Mouse (Mus musculus) ZHBTc4 (cell line): ENCODE measurements around the gene Fam161a.
A peak's percentile ranks its signal among the peaks of the same experiment; 100 is the strongest.

Experiments
- DNase-seq: peaks from one replicate; pipeline ENCODE4 v3.0.0-alpha.2; 2011; ENCODE audit warnings: low read depth, low spot score

Fam161a gene

GRCm38 (mm10) chr11:22990393-22991126 is 16.8 kb upstream of the Fam161a start, which contains the start of gene Cct4:
Cct4 (plus strand) TSS chr11:22990519.
- DNase-seq, result peak; percentile 94

- DNase-seq, result peak; percentile 32
These were observed 16.0 kb upstream of the Fam161a start for GRCm38 (mm10) chr11:22991218-22991835.

- DNase-seq, result no peak
These were observed 13.1 kb upstream of the Fam161a start for GRCm38 (mm10) chr11:22994271-22994670.

- DNase-seq, result no peak
These were observed 11.9 kb upstream of the Fam161a start for GRCm38 (mm10) chr11:22995461-22995860.

- no peak for DNase-seq
These were observed 9.0 kb upstream of the Fam161a start for GRCm38 (mm10) chr11:22998308-22998707.

- no peak for DNase-seq
These were observed 2.1 kb upstream of the Fam161a start for GRCm38 (mm10) chr11:23005276-23005675.

GRCm38 (mm10) chr11:23007166-23007480 is 208 bp upstream of the Fam161a start:
- no peak for DNase-seq

- DNase-seq, result peak; percentile 97
These were observed 971 bp downstream of the Fam161a start for GRCm38 (mm10) chr11:23008181-23008823.

GRCm38 (mm10) chr11:23008824-23009200 is 1.5 kb downstream of the Fam161a start:
- DNase-seq, result no peak

GRCm38 (mm10) chr11:23013096-23013495 is 5.8 kb downstream of the Fam161a start:
- DNase-seq, result no peak

GRCm38 (mm10) chr11:23013580-23014294 is 6.4 kb downstream of the Fam161a start:
- DNase-seq, result peak; percentile 80

GRCm38 (mm10) chr11:23014996-23015395 is 7.7 kb downstream of the Fam161a start:
- no peak for DNase-seq

GRCm38 (mm10) chr11:23017943-23018342 is 10.6 kb downstream of the Fam161a start:
- no peak for DNase-seq

GRCm38 (mm10) chr11:23020116-23020770 is 12.9 kb downstream of the Fam161a start:
- DNase-seq, result peak; percentile 22

- no peak for DNase-seq
These were observed 13.5 kb downstream of the Fam161a start for GRCm38 (mm10) chr11:23020841-23021240.

- no peak for DNase-seq
These were observed 15.8 kb downstream of the Fam161a start for GRCm38 (mm10) chr11:23023155-23023554.

GRCm38 (mm10) chr11:23024169-23024568 is 16.8 kb downstream of the Fam161a start:
- no peak for DNase-seq

GRCm38 (mm10) chr11:23028957-23029356 is 21.6 kb downstream of the Fam161a start:
- no peak for DNase-seq

- DNase-seq, result no peak
These were observed 22.1 kb downstream of the Fam161a start for GRCm38 (mm10) chr11:23029399-23029798.

GRCm38 (mm10) chr11:23047252-23047651 is 39.9 kb downstream of the Fam161a start:
- no peak for DNase-seq
